Mouse (Mus musculus) G1E (cell line): ENCODE data around the gene Fut1. TPM values are rescaled to one million over a fixed set of nuclear protein-coding genes. Genes with fewer than 3 reads are reported as not detected.

Experiments used
- ATAC-seq: 2 replicates; pipeline ENCODE4 v1.8.0; 2016; ENCODE audit warnings: mild to moderate bottlenecking; ENCODE audit not compliant: insufficient number of reproducible peaks, poor library complexity, low FRiP score, severe bottlenecking; ENCODE audit errors: extremely low read depth
- DNase-seq: peaks from one replicate; pipeline ENCODE4 v3.0.0; 2012; ENCODE audit warnings: low spot score
- H3K27me3 ChIP-seq: 2 replicates; pipeline ENCODE4 v1.6.1; 2012; ENCODE audit warnings: mild to moderate bottlenecking, low read length, inconsistent platforms; ENCODE audit not compliant: insufficient read depth
- H3K36me3 ChIP-seq: replicated peaks from 2 replicates; pipeline ENCODE3; 2012; ENCODE audit warnings: mild to moderate bottlenecking, inconsistent platforms
- H3K4me1 ChIP-seq: 2 replicates; pipeline ENCODE4 v1.6.1; 2012; ENCODE audit warnings: low read depth, low read length, inconsistent platforms, mixed read lengths; ENCODE audit not compliant: insufficient read depth
- H3K4me3 ChIP-seq: 2 replicates; pipeline ENCODE4 v1.5.1; 2012; ENCODE audit warnings: low read depth, mild to moderate bottlenecking, inconsistent platforms, low read length, moderate library complexity, mixed read lengths
- H3K9me3 ChIP-seq: replicated peaks from 2 replicates; pipeline ENCODE4 v1.6.1; 2012; ENCODE audit warnings: inconsistent platforms
- CTCF ChIP-seq: IDR thresholded peaks from 2 replicates; pipeline ENCODE4 v1.5.1; 2012; ENCODE audit warnings: low read depth, low read length, inconsistent platforms, mixed read lengths
- GATA1 ChIP-seq: IDR thresholded peaks from 2 replicates; pipeline ENCODE4 v1.6.1; 2012; ENCODE audit warnings: borderline replicate concordance, low read length, inconsistent platforms, mixed read lengths
- GATA2 ChIP-seq: IDR thresholded peaks from 2 replicates; pipeline ENCODE4 v1.6.1; 2012; ENCODE audit warnings: low read depth, low read length, inconsistent platforms, borderline replicate concordance
- POLR2AphosphoS5 ChIP-seq: IDR thresholded peaks from 2 replicates; pipeline ENCODE4 v1.6.1; 2012; ENCODE audit warnings: low read depth, low read length, inconsistent platforms; ENCODE audit not compliant: insufficient replicate concordance
- TAL1 ChIP-seq: conservative IDR thresholded peaks from 2 replicates; pipeline ENCODE4 v1.6.1; 2012; ENCODE audit warnings: low read depth, low read length, inconsistent platforms, mixed read lengths
- polyA plus RNA-seq: library from polyadenylated mRNA; stranded (reverse); fragments of >175 nt; gene quantifications from 2 replicates; pipeline ENCODE4 v1.2.3, GENCODE M21; 2012
- total RNA-seq, 2 experiments: library from RNA; stranded (forward) in 1 of 2; stranded (reverse) in 1 of 2; fragments of 200-1000 nt in 1 of 2; fragments of >200 nt in 1 of 2; fragmentation: Nextera tagmentation in 1 of 2; gene quantifications; 2 replicates each; pipeline ENCODE4 v1.2.3; 2014 to 2017

Fut1 gene
- total and polyA plus RNA-seq, 3 experiments: 0.16 TPM; not detected in 2

- DNase-seq (no peak), ATAC-seq (no peak)
- no peaks in the 10 kb centered on the region for H3K36me3 ChIP-seq
- no peaks in the 10 kb centered on the region for H3K4me1 ChIP-seq
- TF ChIP-seq GATA1: no peak
- no peak for TF ChIP-seq CTCF
- TF ChIP-seq TAL1: no peak
- TF ChIP-seq GATA2: no peak
- no peak for TF ChIP-seq POLR2AphosphoS5
- 0 out of 2 replicates have a peak, but pooled peaks cover 3% of the 10 kb centered on the region for H3K9me3 ChIP-seq
- no peak within 1 kb of the TSS for H3K4me3 ChIP-seq
- H3K27me3 ChIP-seq: peaks cover 34% of the 10 kb centered on the region
These were observed 49.1 kb downstream of the Fut1 start, which contains the start of gene Fut2 for GRCm38 (mm10) chr7:45666161-45666560. Gene Fut2, minus strand, starts transcription at chr7:45666394.

- H3K9me3 ChIP-seq: 0 out of 2 replicates have a peak, but pooled peaks cover 3% of the 10 kb centered on the region
- ATAC-seq: no peak
- DNase-seq: no peak
- peaks cover 43% of the 10 kb centered on the region for H3K27me3 ChIP-seq
- H3K36me3 ChIP-seq: no peaks in the 10 kb centered on the region
- no peaks in the 10 kb centered on the region for H3K4me1 ChIP-seq
- H3K4me3 ChIP-seq: no peak overlapping the region
- TF ChIP-seq POLR2AphosphoS5 (no peak), GATA1 (no peak), GATA2 (no peak), CTCF (no peak), TAL1 (no peak)
These were observed 50.7 kb downstream of the Fut1 start for GRCm38 (mm10) chr7:45667761-45668160.

- H3K27me3 ChIP-seq: peaks cover 45% of the 10 kb centered on the region
- no peak overlapping the region for H3K4me3 ChIP-seq
- DNase-seq (no peak), ATAC-seq (no peak)
- no peaks in the 10 kb centered on the region for H3K4me1 ChIP-seq
- no peak for TF ChIP-seq GATA2
- TF ChIP-seq TAL1: no peak
- 0 out of 2 replicates have a peak, but pooled peaks cover 3% of the 10 kb centered on the region for H3K9me3 ChIP-seq
- no peaks in the 10 kb centered on the region for H3K36me3 ChIP-seq
These were observed 51.8 kb downstream of the Fut1 start for GRCm38 (mm10) chr7:45668921-45669320.

Other genes starting within 250 kb of the Fut1 start
Only the 20 nearest of the 35 such genes appear.
- not detected in 2 replicates for gene Gm45808, start 130.5 kb upstream of the Fut1 start, total RNA-seq (2014; fragmentation: Nextera tagmentation)
- not detected in 2 replicates for gene Gm45808, start 130.5 kb upstream of the Fut1 start, total RNA-seq (2017)
- gene Gm45808, start 130.5 kb upstream of the Fut1 start, polyA plus RNA-seq: not detected in 2 replicates
- 17.7 and 18.0 TPM in 2 replicates for gene Dhdh, start 128.5 kb upstream of the Fut1 start, total RNA-seq (2014; fragmentation: Nextera tagmentation)
- 4.8 and 6.8 TPM in 2 replicates for gene Dhdh, start 128.5 kb upstream of the Fut1 start, total RNA-seq (2017)
- gene Dhdh, start 128.5 kb upstream of the Fut1 start, polyA plus RNA-seq: 1.3 and 1.6 TPM in 2 replicates
- gene Nucb1, start 106.9 kb upstream of the Fut1 start, total RNA-seq (2014; fragmentation: Nextera tagmentation): 91.8 and 127 TPM in 2 replicates
- gene Nucb1, start 106.9 kb upstream of the Fut1 start, total RNA-seq (2017): 378 and 409 TPM in 2 replicates
- gene Nucb1, start 106.9 kb upstream of the Fut1 start, polyA plus RNA-seq: 403 and 408 TPM in 2 replicates
- 57.6 and 75.0 TPM in 2 replicates for gene Ppp1r15a, start 91.0 kb upstream of the Fut1 start, total RNA-seq (2014; fragmentation: Nextera tagmentation)
- gene Ppp1r15a, start 91.0 kb upstream of the Fut1 start, total RNA-seq (2017): 67.9 and 80.2 TPM in 2 replicates
- gene Ppp1r15a, start 91.0 kb upstream of the Fut1 start, polyA plus RNA-seq: 56.8 and 62.3 TPM in 2 replicates
- 1.5 and 1.7 TPM in 2 replicates for gene Plekha4, start 91.0 kb upstream of the Fut1 start, total RNA-seq (2014; fragmentation: Nextera tagmentation)
- gene Plekha4, start 91.0 kb upstream of the Fut1 start, total RNA-seq (2017): 0.70 and 2.8 TPM in 2 replicates
- gene Plekha4, start 91.0 kb upstream of the Fut1 start, polyA plus RNA-seq: 1.2 and 1.3 TPM in 2 replicates
- 34.9 and 44.8 TPM in 2 replicates for gene Hsd17b14, start 62.4 kb upstream of the Fut1 start, total RNA-seq (2014; fragmentation: Nextera tagmentation)
- 8.2 and 14.5 TPM in 2 replicates for gene Hsd17b14, start 62.4 kb upstream of the Fut1 start, total RNA-seq (2017)
- 5.1 and 6.0 TPM in 2 replicates for gene Hsd17b14, start 62.4 kb upstream of the Fut1 start, polyA plus RNA-seq
- gene Bcat2, start 47.1 kb upstream of the Fut1 start, total RNA-seq (2014; fragmentation: Nextera tagmentation): 149 and 178 TPM in 2 replicates
- gene Bcat2, start 47.1 kb upstream of the Fut1 start, total RNA-seq (2017): 45.9 and 47.0 TPM in 2 replicates
- 73.1 and 114 TPM in 2 replicates for gene Bcat2, start 47.1 kb upstream of the Fut1 start, polyA plus RNA-seq
- gene Fgf21, start 1.8 kb upstream of the Fut1 start, total RNA-seq (2014; fragmentation: Nextera tagmentation): not detected in 2 replicates
- gene Fgf21, start 1.8 kb upstream of the Fut1 start, total RNA-seq (2017): 0.16 TPM in 1 of 2 replicates, not detected in the other
- gene Fgf21, start 1.8 kb upstream of the Fut1 start, polyA plus RNA-seq: not detected in 2 replicates
- gene Izumo1, start 4.5 kb downstream of the Fut1 start, total RNA-seq (2014; fragmentation: Nextera tagmentation): 0.68 TPM in 1 of 2 replicates, not detected in the other
- gene Izumo1, start 4.5 kb downstream of the Fut1 start, total RNA-seq (2017): 0.05 TPM in 1 of 2 replicates, not detected in the other
- 0.10 and 0.12 TPM in 2 replicates for gene Izumo1, start 4.5 kb downstream of the Fut1 start, polyA plus RNA-seq
- 0.60 and 0.83 TPM in 2 replicates for gene Rasip1, start 10.2 kb downstream of the Fut1 start, total RNA-seq (2014; fragmentation: Nextera tagmentation)
- 0.06 and 0.11 TPM in 2 replicates for gene Rasip1, start 10.2 kb downstream of the Fut1 start, total RNA-seq (2017)
- gene Rasip1, start 10.2 kb downstream of the Fut1 start, polyA plus RNA-seq: 0.90 and 0.95 TPM in 2 replicates
- not detected in 2 replicates for gene Mamstr, start 22.7 kb downstream of the Fut1 start, total RNA-seq (2014; fragmentation: Nextera tagmentation)
- not detected in 2 replicates for gene Mamstr, start 22.7 kb downstream of the Fut1 start, total RNA-seq (2017)
- gene Mamstr, start 22.7 kb downstream of the Fut1 start, polyA plus RNA-seq: not detected in 2 replicates
- gene Fut2, start 49.1 kb downstream of the Fut1 start, total RNA-seq (2014; fragmentation: Nextera tagmentation): not detected in 2 replicates
- 0.38 TPM in 1 of 2 replicates, not detected in the other for gene Fut2, start 49.1 kb downstream of the Fut1 start, total RNA-seq (2017)
- not detected in 2 replicates for gene Fut2, start 49.1 kb downstream of the Fut1 start, polyA plus RNA-seq
- not detected in 2 replicates for gene Ntn5, start 66.7 kb downstream of the Fut1 start, total RNA-seq (2014; fragmentation: Nextera tagmentation)
- gene Ntn5, start 66.7 kb downstream of the Fut1 start, total RNA-seq (2017): not detected in 2 replicates
- gene Ntn5, start 66.7 kb downstream of the Fut1 start, polyA plus RNA-seq: 0.21 and 0.29 TPM in 2 replicates
- gene Sec1, start 77.1 kb downstream of the Fut1 start, total RNA-seq (2014; fragmentation: Nextera tagmentation): not detected in 2 replicates
- not detected in 2 replicates for gene Sec1, start 77.1 kb downstream of the Fut1 start, total RNA-seq (2017)
- gene Sec1, start 77.1 kb downstream of the Fut1 start, polyA plus RNA-seq: 0.02 TPM in 1 of 2 replicates, not detected in the other
- gene Car11, start 82.6 kb downstream of the Fut1 start, total RNA-seq (2014; fragmentation: Nextera tagmentation): 0.92 and 3.5 TPM in 2 replicates
- 0.16 and 0.58 TPM in 2 replicates for gene Car11, start 82.6 kb downstream of the Fut1 start, total RNA-seq (2017)
- gene Car11, start 82.6 kb downstream of the Fut1 start, polyA plus RNA-seq: 0.63 and 0.78 TPM in 2 replicates
- 22.8 and 30.2 TPM in 2 replicates for gene Dbp, start 87.8 kb downstream of the Fut1 start, total RNA-seq (2014; fragmentation: Nextera tagmentation)
- 33.7 and 37.8 TPM in 2 replicates for gene Dbp, start 87.8 kb downstream of the Fut1 start, total RNA-seq (2017)
- gene Dbp, start 87.8 kb downstream of the Fut1 start, polyA plus RNA-seq: 18.0 and 23.0 TPM in 2 replicates
- 3,054 and 3,291 TPM in 2 replicates for gene Rpl18, start 98.2 kb downstream of the Fut1 start, total RNA-seq (2014; fragmentation: Nextera tagmentation)
- 1,837 and 1,972 TPM in 2 replicates for gene Rpl18, start 98.2 kb downstream of the Fut1 start, total RNA-seq (2017)
- 14,383 and 17,578 TPM in 2 replicates for gene Rpl18, start 98.2 kb downstream of the Fut1 start, polyA plus RNA-seq
- 16.3 and 21.4 TPM in 2 replicates for gene Sphk2, start 100.7 kb downstream of the Fut1 start, total RNA-seq (2014; fragmentation: Nextera tagmentation)
- gene Sphk2, start 100.7 kb downstream of the Fut1 start, total RNA-seq (2017): 9.3 and 9.8 TPM in 2 replicates
- gene Sphk2, start 100.7 kb downstream of the Fut1 start, polyA plus RNA-seq: 96.0 and 115 TPM in 2 replicates
- 0.34 and 0.38 TPM in 2 replicates for gene Fam83e, start 103.9 kb downstream of the Fut1 start, total RNA-seq (2014; fragmentation: Nextera tagmentation)
- gene Fam83e, start 103.9 kb downstream of the Fut1 start, total RNA-seq (2017): 1.2 and 1.3 TPM in 2 replicates
- gene Fam83e, start 103.9 kb downstream of the Fut1 start, polyA plus RNA-seq: 0.49 and 0.77 TPM in 2 replicates
- gene Spaca4, start 108.5 kb downstream of the Fut1 start, total RNA-seq (2014; fragmentation: Nextera tagmentation): not detected in 2 replicates
- not detected in 2 replicates for gene Spaca4, start 108.5 kb downstream of the Fut1 start, total RNA-seq (2017)
- not detected in 2 replicates for gene Spaca4, start 108.5 kb downstream of the Fut1 start, polyA plus RNA-seq